ENCODE assay signal across 25 mouse cellular contexts in genomic region chr8:110674589-110674988, GRCm38 (mm10). TPM values are rescaled to one million over a fixed set of nuclear protein-coding genes. Genes with fewer than 3 reads are reported as not detected.
DNase-seq lines count a peak whose midpoint lies in the region; TF ChIP-seq lines count a peak whose summit lies in the region.
"Had no signal": no experiment of that assay in that cellular context is flagged by ENCODE, and none has a peak within 500 bp of the region (broad histone marks: within the 10 kb centered on the region; RNA-seq: fewer than 3 reads in every experiment).

No protein-coding gene starts in this region.

- no peak for TF ChIP-seq CTCF in gastrocnemius, adult 2 months (IDR thresholded peaks at IDR 0.05)

- H3K27ac ChIP-seq in gastrocnemius, adult 2 months = peak overlapping the region; percentile 95
- H3K27ac ChIP-seq: embryonic facial prominence, embryonic 10.5 days; embryonic facial prominence, embryonic 13.5 days; forebrain, embryonic 12.5 days; forebrain, embryonic 15.5 days; hindbrain, embryonic 10.5 days; hindbrain, embryonic 13.5 days; intestine, embryonic 15.5 days had no signal

- intact Hi-C loops in gastrocnemius, adult 2 months (cut with DNase I) = no loop called here
- intact Hi-C loops in gastrocnemius, postnatal 14 days (cut with DNase I; ENCODE audit: low total_unique reads) = no loop called here

- H3K4me3 ChIP-seq in gastrocnemius, adult 2 months = no peak overlapping the region
- H3K4me3 ChIP-seq: embryonic facial prominence, embryonic 10.5 days; embryonic facial prominence, embryonic 13.5 days; erythroblast, embryonic 14.5 days; forebrain, embryonic 12.5 days; forebrain, embryonic 15.5 days; heart, embryonic 12.5 days; heart, embryonic 15.5 days; hindbrain, embryonic 10.5 days; hindbrain, embryonic 13.5 days; intestine, embryonic 15.5 days had no signal

- DNase-seq in cerebellum, adult 18-20 months = peak; percentile 41 to 50
- DNase-seq in cerebellum, adult 11 months = no peak
- no peak for DNase-seq in gastrocnemius, adult 2 months
- no peak for DNase-seq in gastrocnemius, postnatal 14 days
- DNase-seq in cerebellum, adult 9-11 months = peak; percentile 68
- DNase-seq in spleen, postnatal 4 days (ENCODE audit: low spot score in 2 of 2) = no peak
- DNase-seq: adrenal gland, adult 2 months; adrenal gland, postnatal 14 days; embryo, embryonic 11 days; gastrocnemius, postnatal 10 days; heart, adult 11 months; heart, postnatal 10 days; heart, postnatal 36 days; kidney, adult 11 months; kidney, adult 8-10 months had no signal

RNA-seq across cellular contexts. Expression of gene Mtss1l, which starts 46.7 kb away (rescaled TPM):
- 100 to 1,000 TPM in 1 of 2 experiments, 10 to 100 TPM in 1; 85.5 to 125 TPM for total RNA-seq in gastrocnemius, adult 2 months (2021)
- 10 to 100 TPM; 44.3 to 47.6 TPM for total RNA-seq in gastrocnemius, postnatal 14 days (2021)

RNA-seq across cellular contexts. Expression of gene Vac14, which starts 56.2 kb away (rescaled TPM):
- total RNA-seq in gastrocnemius, adult 2 months (2021) = 10 to 100 TPM; 15.6 to 18.2 TPM
- 10 to 100 TPM; 12.5 to 15.4 TPM for total RNA-seq in gastrocnemius, postnatal 14 days (2021)

Comparison
In these comparisons a context has a peak if more than half of its experiments do, and no peak if none do; other contexts are left out.
1. DNase-seq: peak in cerebellum, adult 18-20 months (2 of 2) and cerebellum, adult 9-11 months (single experiment); none in cerebellum, adult 11 months (single experiment), gastrocnemius, adult 2 months (single experiment), gastrocnemius, postnatal 14 days (single experiment) and spleen, postnatal 4 days (0 of 2).